Mouse (Mus musculus): ENCODE data around the gene Myo3b. TPM values are rescaled to one million over a fixed set of nuclear protein-coding genes. Genes with fewer than 3 reads are reported as not detected.

The Myo3b gene
- polyA plus RNA-seq, 1 experiment from 2014 or later, result 0.62 TPM

DNA sequence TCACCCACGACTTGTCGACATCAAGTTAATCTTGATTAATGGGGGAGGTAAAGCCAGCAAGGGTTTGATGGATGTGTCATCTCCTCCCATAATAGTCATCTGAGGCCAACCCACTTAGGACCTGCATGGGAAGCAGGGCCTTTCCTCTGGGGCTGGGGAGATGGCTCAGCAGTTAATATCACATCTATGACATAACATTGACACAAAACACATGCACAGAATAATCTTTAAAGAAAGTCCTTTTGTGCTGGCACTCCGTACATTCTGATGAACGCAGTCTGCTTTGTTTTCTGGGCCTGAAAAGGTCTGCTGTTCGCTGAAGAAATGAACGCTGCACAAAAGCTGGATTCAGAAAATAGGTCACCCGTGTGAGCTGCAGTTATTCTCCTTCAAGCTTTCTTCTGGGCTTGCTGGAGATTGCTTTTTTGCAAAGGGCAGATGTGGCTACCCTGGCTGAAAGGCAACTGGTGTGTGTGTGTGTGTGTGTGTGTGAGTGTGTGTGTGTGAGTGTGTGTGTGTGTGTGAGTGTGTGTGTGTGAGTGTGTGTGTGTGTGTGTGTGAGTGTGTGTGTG is 26.9 kb downstream of the Myo3b start:
- no peak for DNase-seq (ENCODE audit: low spot score)

DNA sequence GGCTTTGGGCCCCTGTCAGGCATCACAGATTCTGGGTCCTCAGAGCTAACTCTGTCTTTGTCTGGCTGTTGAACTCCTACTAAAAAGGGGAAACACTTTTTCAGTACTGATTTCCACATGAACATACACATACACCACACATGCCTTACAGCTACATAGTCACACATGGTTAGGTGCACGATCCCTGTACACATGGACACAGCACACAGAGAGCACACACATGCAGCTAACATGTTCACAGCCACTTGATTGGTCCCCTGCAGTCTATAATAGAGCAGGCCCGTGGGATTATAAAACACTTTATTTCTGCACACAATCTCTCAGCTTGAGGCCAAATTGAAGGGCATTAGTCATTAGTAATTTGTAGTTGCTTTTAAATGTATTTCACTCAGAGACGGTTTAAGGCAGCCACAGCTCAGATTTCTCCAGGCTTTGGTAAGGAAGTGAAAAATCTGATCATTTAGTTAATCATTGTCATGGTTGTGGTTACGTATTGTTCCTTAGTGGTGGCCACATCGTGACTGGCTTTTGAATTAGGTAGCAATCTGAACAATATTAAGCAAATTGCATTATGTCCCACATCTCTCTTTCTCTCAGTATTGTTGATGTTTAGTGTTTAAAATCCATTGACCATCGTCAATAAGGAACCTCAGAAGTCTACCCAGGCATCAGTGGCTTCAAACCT is 27.6 kb downstream of the Myo3b start:
- DNase-seq (ENCODE audit: low spot score), result no peak

DNA sequence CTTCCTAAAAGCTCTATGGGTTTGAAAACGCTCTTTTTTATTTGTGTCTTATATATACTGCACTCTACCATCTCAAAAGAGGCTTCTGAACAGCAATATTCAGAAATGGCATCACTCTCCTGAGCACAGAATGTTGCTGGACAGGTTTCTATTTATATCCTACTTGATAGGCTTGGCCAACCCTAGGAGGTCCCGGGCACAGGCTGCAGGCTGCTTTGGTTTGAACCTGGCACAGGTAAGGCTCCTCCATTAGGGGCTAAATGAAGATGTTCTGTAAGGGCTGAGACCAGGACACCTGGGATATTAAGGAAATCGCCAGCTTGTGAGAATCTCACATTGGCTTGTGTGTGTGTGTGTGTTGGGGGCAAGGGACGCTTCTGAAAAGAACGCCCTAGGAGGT is 30.9 kb downstream of the Myo3b start:
- no peak for DNase-seq (ENCODE audit: low spot score)

DNA sequence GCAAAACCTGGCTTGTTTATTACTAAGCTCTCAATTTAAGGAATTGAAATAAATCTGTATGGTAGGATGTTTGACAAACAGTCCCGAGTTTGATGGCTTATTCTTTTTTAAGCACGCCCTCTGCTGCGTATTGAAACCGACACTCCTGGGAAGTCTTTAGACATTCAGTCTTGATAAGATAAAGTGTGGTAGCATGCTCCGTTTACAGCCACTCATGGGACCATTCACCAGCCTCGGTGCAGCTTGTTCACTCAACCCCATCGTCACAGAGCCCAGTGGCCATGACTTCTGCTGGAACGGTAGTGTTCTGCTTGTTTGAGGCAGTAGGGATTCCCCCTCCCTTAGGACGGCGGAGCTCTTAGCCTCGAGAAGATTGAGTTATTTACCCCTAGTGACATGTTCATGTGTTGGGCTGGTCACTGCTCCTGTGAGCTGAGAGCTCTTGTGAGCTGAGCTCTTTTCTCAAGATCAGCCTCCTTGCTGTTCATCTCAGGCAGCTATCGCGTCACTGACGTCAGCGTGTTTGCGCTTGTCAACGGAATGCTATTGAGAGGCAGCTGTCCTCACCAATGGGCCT is 44.6 kb downstream of the Myo3b start:
- no peak for DNase-seq (ENCODE audit: low spot score)

DNA sequence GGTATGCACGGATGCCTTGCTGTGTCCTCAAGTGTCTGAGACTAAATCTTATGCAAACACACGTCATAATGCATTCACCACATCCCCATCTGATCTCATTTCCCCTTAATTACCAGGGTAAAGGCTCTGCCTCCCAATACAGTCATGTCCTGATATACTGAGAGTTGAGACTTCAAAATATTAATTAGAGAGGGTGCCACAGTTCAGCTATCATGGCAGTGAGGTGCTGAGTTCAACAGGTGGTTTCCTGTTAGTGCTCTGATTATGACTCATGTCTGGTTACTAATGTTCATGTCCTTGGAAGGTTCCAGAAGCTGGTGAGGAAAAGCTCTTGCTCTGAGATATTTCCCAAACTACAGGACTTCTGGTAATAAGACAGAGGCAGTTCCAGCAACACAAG is 52.3 kb downstream of the Myo3b start:
- DNase-seq (ENCODE audit: low spot score), result no peak

DNA sequence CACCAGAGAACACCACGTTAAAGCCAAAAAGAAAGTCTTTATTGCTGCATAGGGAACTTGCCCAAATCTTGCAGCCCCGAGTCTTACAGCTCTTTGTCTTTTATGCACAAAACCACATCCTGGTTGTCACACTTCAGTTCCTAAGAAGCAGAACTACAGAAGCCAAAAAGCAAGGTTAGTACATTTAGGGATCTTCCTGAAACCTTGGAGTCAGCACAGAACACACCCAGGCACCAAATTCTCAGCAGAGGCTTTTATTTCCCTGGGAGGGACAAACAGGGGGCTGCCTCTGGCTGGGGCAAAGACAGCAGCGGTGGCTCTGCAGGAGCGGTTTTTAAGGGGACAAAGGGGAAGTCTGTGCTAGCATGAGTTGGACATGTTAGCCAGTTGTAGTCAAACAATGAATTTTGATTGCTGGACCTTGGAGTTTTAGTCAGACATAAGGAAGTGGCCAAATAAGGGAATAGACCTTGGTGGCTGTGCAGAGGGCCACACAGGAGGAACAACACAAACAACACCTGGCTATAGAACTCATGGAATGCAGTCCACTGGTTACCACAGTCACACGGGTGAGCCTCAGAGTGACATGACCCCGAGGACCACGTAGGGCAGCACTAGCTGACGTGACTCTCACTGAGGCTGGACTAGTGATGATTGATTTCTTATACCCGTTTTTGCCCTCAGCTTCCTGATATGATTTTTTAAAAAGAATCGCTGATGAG is 53.0 kb downstream of the Myo3b start:
- DNase-seq (ENCODE audit: low spot score), result peak; percentile 47

DNA sequence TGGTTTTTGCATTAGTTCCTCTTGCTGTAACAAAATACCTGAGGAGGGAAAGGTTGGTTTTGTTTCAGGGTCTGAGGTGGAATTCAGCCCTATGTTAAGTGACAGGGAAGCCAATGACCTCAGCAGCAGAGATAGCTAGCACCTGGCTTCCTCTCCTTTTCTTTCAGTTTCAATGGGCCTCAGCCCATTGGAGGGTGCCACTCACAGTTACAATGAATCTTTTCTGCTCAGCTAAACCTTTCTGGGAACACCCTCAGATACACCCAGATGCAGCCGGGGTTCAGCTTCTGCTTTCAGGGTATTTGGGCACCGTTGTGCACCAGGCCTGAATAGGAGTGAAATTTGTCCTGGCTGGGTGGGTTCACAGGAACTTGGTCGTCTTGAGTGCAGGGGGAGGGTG is 53.7 kb downstream of the Myo3b start:
- DNase-seq (ENCODE audit: low spot score), result peak; percentile 7

DNA sequence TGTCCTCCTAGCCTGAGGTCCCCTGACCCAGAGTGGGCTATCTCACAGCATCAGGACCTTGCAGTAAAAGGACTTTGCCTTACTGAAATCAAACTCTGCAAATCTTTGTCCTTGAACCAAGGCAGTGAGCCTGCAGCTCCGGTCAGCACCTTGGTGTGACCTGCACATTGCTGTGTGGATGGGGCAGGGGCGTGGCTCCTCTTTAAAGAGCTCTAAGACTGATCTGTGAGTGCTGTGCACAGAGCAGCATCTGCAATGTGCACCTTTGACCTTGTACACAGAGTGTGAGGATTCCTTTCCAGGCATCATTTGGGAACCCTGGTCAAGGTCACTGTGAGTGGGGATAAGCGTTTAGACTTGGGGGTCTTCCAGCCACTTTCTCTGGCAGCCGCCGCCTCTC is 55.5 kb downstream of the Myo3b start:
- no peak for DNase-seq (ENCODE audit: low spot score)

DNA sequence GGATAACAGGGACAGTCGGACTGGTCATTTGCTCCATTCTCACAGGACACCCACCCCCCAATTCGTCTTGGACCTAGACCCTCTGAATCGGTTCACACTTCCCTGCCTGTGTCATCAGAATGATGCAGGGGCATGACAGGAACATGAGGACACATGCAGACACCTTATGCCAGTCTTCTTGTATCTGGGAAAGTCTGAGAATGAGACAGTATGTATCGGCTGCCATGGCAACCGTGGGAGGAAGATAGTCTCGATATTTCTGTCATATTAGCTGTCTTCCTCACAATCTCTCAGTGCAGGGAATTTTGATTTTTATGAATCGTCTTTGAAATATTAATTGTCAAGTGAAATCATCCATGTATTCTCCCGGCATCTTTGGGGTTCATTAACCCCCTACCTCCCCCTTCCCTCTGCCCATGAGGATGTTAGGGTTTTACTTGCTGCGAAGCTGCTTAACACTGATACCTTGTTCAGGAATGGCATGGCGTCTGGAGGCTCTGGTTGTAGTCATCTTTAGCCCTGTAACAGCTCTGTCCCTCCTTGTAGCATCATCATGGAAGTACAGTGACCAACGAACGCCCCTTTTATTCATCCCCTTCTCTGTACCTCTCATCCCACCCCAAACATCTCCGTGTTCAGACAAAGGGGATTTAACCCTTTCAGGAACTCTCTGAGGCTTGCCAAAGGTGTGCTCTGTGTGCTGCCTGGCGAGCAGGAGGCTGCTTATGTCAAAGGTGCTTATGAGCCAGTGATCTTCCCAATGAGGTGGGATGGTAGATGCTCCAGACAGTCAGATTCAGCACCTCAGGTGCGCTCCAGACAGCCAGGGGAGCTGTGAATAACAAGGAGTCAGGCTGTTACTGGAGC is 58.5 kb downstream of the Myo3b start:
- DNase-seq (ENCODE audit: low spot score), result no peak

DNA sequence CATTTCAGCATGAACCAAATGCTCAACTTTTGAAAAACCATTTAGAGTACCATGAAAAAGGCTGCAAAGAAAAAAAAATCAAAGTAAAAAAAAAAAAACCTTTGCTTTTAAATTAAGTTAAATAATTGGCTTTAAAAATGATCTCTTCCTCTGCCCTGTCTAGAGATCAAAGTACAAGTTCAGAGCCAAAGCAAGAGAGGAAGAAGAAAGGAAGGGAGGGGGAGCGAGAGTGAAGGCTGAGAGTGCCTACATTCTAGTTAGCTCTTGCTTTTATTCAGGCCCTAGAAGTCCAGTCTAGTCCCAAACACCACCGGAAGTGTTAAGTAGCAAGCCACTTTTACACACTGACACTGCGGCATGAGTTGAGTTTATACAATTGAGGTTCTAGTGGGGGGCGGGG is 60.5 kb downstream of the Myo3b start:
- DNase-seq (ENCODE audit: low spot score), result no peak

DNA sequence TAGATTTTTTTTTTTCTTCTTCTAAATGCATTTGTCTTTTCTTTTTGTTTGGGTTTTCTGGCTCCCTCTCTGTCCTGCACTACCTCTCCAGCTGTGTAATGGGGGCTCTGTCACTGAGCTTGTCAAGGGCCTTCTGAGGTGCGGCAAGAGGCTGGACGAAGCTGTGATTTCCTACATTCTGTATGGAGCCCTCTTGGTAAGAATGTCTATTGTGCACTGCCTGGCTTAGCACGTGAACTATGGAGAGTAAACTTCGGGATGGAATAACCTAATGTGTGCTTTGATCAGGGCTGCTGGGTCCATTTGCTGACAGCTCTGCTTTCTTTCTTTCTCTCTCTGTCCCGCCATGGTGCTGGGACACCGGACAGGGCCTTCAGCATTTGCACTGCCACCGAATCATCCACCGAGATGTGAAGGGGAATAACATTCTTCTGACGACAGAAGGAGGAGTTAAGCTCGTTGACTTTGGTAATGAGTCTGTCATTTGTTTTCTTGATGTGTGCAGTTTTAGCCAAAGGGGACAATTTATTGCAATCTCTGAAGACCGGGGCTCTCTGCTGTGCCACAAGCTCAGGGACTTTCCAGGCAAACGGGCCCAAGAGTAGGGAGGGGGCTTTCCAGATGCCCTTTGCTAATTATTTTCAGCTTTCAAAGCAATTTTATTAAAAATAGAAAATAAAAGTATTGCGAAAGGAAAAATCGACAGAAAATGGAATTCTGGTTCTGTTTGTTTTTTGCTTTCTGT is 66.5 kb downstream of the Myo3b start:
- DNase-seq (ENCODE audit: low spot score), result no peak

DNA sequence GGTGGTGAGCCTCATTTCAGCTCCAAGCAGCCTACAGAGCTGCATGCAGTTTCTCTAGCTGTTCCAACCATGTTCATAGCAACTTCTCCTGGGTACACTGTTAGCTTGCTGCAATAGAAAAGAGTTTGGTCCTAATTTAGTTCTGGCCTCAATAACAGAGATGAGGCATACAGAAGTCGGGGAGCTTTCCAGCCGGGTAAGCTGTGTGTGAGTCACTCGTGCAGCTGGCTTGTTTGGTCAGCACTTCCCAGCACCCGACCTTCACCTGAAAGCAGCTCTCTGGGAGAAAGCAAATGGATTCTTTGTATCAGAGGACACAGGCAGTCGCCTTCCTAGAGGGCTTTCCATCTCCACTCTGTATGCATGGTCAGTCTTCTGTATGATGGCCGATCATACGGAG is 70.1 kb downstream of the Myo3b start:
- no peak for DNase-seq (ENCODE audit: low spot score)

DNA sequence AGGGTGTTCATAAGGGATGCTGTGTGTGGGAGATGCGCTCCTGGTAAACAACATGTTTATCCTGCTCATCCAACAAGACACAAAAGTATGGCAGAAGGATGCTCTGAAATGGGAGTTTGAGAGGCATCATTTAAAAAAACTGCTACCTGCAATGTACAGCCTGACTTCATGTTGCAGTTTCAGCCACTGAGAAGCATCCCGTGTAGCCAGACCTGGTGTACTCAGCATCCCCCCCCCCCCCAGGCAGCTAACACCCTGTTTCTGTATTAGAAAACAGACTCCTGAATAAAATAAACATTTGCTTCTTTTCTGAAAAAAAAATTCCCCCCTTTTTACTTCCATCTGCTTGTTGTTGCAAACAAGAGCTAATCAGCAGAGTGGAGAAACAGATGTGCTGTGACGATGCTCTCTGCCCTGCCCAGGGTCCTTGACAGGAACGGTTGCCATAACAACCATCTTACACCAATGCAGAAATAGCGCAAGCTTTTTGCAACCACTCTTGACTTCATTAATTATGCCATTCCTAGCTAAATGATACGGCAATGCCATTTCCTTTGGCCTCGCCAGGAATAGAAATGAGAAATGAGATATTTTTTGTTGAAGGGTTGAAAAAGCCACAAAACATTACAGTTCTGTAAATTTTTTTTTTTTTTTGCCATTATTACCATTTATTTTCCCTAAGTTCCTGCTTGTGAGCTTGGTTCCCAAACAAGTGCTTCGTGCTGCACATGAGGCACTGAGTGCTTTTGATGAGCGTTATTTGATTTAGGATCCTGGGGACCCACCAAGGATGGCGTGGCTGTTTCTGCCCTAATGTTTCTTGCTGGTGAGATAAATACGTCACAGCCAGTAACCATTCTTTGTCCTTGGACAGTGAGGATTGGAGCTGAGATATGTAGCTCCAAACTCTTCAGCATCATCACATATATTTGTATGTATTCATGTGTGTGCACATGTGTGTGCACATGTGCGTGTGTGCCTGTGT is 75.2 kb downstream of the Myo3b start:
- DNase-seq (ENCODE audit: low spot score), result no peak

DNA sequence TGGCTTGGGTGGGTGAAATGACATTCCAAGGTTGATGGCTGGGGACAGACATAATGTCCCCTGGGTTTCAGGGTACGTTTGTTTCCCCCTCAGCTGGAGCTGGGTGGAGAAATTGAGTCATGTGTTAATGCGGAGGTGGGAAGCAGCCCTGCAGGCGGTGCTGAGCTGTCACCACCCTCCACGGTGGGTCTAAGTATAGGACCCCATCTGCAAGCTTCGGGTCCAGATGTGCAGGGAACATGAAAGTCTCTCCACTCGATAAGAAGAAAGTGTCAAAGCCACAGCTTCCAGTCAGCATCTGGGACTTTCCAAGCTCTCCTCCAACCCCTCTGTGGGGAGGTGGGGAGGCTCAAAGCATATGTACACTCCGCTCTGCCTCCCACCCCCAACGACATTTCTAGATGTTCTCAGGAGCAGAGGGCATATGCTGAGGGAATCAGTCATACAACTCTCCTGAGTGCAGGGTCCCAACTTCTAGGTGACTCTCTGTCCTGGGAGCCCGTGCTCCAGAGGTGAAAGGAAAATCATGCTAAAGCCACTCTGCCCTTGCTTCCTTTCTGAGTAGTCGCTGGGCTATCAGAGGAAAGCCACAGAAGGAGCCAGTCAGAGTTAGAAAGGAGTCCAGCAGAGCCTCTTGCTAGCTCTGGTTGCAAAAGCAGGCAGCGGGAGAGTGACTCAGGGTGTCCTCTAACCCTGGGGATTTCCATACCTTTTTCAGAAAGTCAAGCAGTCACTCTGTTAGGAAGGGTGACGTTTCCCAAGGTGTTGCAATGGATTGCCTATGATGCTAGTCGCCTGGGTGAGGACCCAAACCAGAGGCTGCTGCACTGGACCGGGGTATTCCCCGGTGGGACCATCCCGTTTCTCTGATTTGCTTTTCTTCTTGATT is 79.7 kb downstream of the Myo3b start:
- no peak for DNase-seq (ENCODE audit: low spot score)

DNA sequence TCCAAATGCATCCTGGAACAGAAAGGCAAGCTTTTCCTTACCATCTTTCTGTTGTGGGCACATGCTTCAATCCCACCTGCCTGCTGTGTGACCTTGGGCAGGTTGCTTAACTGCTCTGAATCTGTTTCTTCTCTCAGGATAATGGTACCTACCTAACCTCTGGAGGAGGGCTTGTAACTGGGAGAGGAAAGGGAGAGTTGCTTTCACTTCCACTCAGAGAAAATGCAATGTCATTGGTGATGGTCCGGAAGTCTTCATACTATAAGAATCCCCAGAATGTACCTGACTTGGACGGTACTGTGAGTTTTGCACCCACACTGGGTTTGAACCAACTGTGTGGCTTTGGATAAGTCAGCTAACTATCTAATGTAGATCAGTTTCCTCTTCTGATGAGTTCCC is 80.3 kb downstream of the Myo3b start:
- DNase-seq (ENCODE audit: low spot score), result no peak

DNA sequence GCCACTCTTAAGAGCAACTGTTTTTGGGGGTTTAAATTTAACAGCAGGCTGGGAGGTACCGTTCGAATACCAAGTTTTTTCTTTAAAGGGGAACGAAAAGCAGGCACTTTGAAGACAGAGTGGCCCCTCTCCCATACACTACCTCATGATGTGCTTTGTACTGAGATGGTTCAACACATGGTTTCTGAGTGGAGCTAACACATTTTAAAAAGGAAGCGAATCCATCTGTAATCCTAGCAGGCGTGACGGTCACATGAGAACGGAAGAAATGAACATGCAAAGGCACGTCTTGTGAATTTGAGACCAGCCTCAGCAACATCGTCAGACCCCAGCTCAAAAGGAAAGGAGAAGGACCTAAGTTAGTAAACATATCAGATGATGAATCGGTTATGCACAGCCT is 87.4 kb downstream of the Myo3b start:
- DNase-seq (ENCODE audit: low spot score), result no peak

DNA sequence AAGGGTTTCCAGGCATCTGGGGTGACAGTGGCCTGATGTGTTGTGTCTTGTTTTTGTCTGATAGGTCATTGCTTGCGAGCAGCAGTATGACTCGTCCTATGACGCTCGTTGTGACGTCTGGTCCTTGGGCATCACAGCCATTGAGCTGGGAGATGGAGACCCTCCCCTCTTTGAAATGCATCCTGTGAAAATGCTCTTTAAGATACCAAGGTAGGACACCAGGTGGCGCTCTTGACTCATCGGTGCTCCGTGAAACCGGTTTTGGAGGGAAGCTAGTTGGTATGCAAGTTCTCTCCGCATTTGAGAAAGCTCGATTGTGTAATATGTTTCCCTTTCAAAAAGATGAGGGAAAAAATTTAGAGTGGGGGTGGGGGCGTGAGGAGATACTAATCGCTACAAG is 87.9 kb downstream of the Myo3b start:
- peak; percentile 67 for DNase-seq (ENCODE audit: low spot score)

DNA sequence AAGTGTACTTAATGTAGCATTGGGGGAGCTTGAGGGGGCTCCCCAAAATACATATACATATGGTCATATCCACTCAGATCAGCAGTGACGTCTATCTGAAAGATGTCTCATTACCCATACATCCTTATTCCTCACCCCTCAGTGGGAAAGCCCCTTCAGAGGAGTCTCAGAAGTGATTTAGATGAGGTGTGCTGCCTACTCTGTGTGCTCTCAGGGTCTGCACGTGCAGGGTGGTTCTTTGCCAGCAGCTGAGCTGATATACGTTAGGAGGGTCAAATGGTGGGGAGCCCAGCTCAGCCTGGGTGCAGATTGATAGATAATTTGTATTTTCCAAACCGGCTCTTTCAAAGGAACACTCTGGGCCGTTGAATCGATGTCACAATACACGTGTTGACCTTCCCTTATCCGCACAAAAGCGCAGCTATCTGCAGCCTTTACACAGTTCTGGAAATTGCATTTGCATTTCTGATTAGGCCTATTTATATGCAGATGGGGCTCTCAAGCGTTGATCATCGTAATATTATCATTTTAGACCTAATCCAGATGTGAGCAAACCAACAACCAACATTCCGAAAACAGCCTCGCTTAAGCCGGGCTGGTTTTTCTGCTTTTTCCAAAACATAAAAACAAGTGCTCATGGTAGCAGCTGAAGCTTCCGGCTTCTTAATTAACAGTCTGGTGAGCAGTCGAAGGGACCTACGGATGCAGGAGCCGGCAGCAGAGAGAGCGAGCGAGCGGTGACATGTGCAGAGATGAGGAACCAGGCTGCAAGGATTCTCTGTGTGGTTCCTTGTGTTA is 88.6 kb downstream of the Myo3b start:
- DNase-seq (ENCODE audit: low spot score), result no peak
